Mouse (Mus musculus): ENCODE measurements around the gene Rnf121. TPM values are rescaled to one million over a fixed set of nuclear protein-coding genes. Genes with fewer than 3 reads are reported as not detected.
A peak's percentile ranks its signal among the peaks of the same experiment; 100 is the strongest.
"Not testable (repeated sequence)": the region's sequence is repeated elsewhere in the genome, so short reads cannot be mapped to it uniquely, and the experiment has no call there.

Rnf121 gene
- total and polyA plus RNA-seq, 2 experiments from 2014 or later: 23.8 to 28.8 TPM

GRCm38 (mm10) chr7:102066363-102066762, 1.1 kb upstream of the Rnf121 start:
- no peak for TF ChIP-seq CTCF (IDR thresholded peaks at IDR 0.05; ENCODE audit: low read depth)
- no peak for ATAC-seq
- DNase-seq (ENCODE audit: low spot score): no peak
- 73% methylated on average over 6 of the region's 6 CpGs for WGBS
- Histone ChIP-seq H3K9me3 (ENCODE audit: low read length) (no peaks in the 10 kb centered on the region), H3K4me3 (ENCODE audit: low read length) (peak overlapping the region; percentile 65), H3K9ac (replicated peaks; ENCODE audit: low read length) (peak overlapping the region; percentile 64; the same call in 1 of the 2 replicates), H3K27ac (no peak overlapping the region), H3K4me2 (ENCODE audit: low read depth, low read length) (peak overlapping the region; percentile 61), H3K36me3 (ENCODE audit: insufficient read depth, low read length) (0 out of 2 replicates have a peak, but pooled peaks cover 2% of the 10 kb centered on the region), H3K4me1 (ENCODE audit: insufficient read depth, low read length) (peaks cover 15% of the 10 kb centered on the region), H3K27me3 (ENCODE audit: insufficient read depth, low read length) (no peaks in the 10 kb centered on the region)

GRCm38 (mm10) chr7:102064655-102065045, 619 bp downstream of the Rnf121 start:
- peaks cover 15% of the 10 kb centered on the region for H3K4me1 ChIP-seq (ENCODE audit: insufficient read depth, low read length)
- H3K27me3 ChIP-seq (ENCODE audit: insufficient read depth, low read length): no peaks in the 10 kb centered on the region
- ATAC-seq (peak; percentile 45), DNase-seq (ENCODE audit: low spot score) (peak; percentile 13)
- 1% methylated on average over 9 of the region's 9 CpGs for WGBS
- peak overlapping the region; percentile 61 for H3K4me2 ChIP-seq (ENCODE audit: low read depth, low read length)
- no peaks in the 10 kb centered on the region for H3K9me3 ChIP-seq (ENCODE audit: low read length)
- no peak for TF ChIP-seq CTCF (IDR thresholded peaks at IDR 0.05; ENCODE audit: low read depth)
- no peaks in the 10 kb centered on the region for H3K36me3 ChIP-seq (ENCODE audit: insufficient read depth, low read length)
- peak overlapping the region; percentile 65 for H3K4me3 ChIP-seq (ENCODE audit: low read length)
- H3K9ac ChIP-seq (replicated peaks; ENCODE audit: low read length): peak overlapping the region; percentile 64
- H3K27ac ChIP-seq: peak overlapping the region; percentile 83

GRCm38 (mm10) chr7:102063891-102064290, 1.4 kb downstream of the Rnf121 start:
- Histone ChIP-seq H3K4me1 (ENCODE audit: insufficient read depth, low read length) (peaks cover 15% of the 10 kb centered on the region), H3K36me3 (ENCODE audit: insufficient read depth, low read length) (no peaks in the 10 kb centered on the region), H3K27me3 (ENCODE audit: insufficient read depth, low read length) (no peaks in the 10 kb centered on the region), H3K4me2 (ENCODE audit: low read depth, low read length) (peak overlapping the region; percentile 61), H3K4me3 (ENCODE audit: low read length) (peak overlapping the region; percentile 65), H3K9ac (replicated peaks; ENCODE audit: low read length) (no peak overlapping the region; the same call in 1 of the 2 replicates), H3K27ac (no peak overlapping the region), H3K9me3 (ENCODE audit: low read length) (no peaks in the 10 kb centered on the region)
- no peak for DNase-seq (ENCODE audit: low spot score)
- TF ChIP-seq CTCF (IDR thresholded peaks at IDR 0.05; ENCODE audit: low read depth): no peak
- 90% methylated on average over 9 of the region's 9 CpGs for WGBS
- ATAC-seq: no peak

GRCm38 (mm10) chr7:102062203-102062602, 3.1 kb downstream of the Rnf121 start:
- H3K4me3 ChIP-seq (ENCODE audit: low read length): no peak overlapping the region
- DNase-seq (ENCODE audit: low spot score) (no peak), ATAC-seq (no peak)
- WGBS: 90% methylated on average over 1 of the region's 1 CpGs
- H3K27me3 ChIP-seq (ENCODE audit: insufficient read depth, low read length): no peaks in the 10 kb centered on the region
- no peaks in the 10 kb centered on the region for H3K36me3 ChIP-seq (ENCODE audit: insufficient read depth, low read length)
- TF ChIP-seq CTCF (IDR thresholded peaks at IDR 0.05; ENCODE audit: low read depth): no peak
- no peak overlapping the region for H3K9ac ChIP-seq (replicated peaks; ENCODE audit: low read length)
- no peak overlapping the region for H3K4me2 ChIP-seq (ENCODE audit: low read depth, low read length)
- no peaks in the 10 kb centered on the region for H3K9me3 ChIP-seq (ENCODE audit: low read length)
- H3K27ac ChIP-seq: no peak overlapping the region
- peaks cover 15% of the 10 kb centered on the region for H3K4me1 ChIP-seq (ENCODE audit: insufficient read depth, low read length)

- no peaks in the 10 kb centered on the region for H3K36me3 ChIP-seq (ENCODE audit: insufficient read depth, low read length)
- no peak overlapping the region for H3K27ac ChIP-seq
- 90% methylated on average over 3 of the region's 3 CpGs for WGBS
- H3K4me1 ChIP-seq (ENCODE audit: insufficient read depth, low read length): peaks cover 14% of the 10 kb centered on the region
- no peak overlapping the region for H3K4me2 ChIP-seq (ENCODE audit: low read depth, low read length)
- ATAC-seq (no peak), DNase-seq (ENCODE audit: low spot score) (no peak)
- H3K4me3 ChIP-seq (ENCODE audit: low read length): no peak overlapping the region
- no peak overlapping the region for H3K9ac ChIP-seq (replicated peaks; ENCODE audit: low read length)
- no peak for TF ChIP-seq CTCF (IDR thresholded peaks at IDR 0.05; ENCODE audit: low read depth)
- no peaks in the 10 kb centered on the region for H3K9me3 ChIP-seq (ENCODE audit: low read length)
- no peaks in the 10 kb centered on the region for H3K27me3 ChIP-seq (ENCODE audit: insufficient read depth, low read length)
Observed at GRCm38 (mm10) chr7:102061353-102061752, 3.9 kb downstream of the Rnf121 start.

- not testable (repeated sequence) for H3K9ac ChIP-seq (replicated peaks; ENCODE audit: low read length); H3K4me3 ChIP-seq (ENCODE audit: low read length); ATAC-seq; H3K27me3 ChIP-seq (ENCODE audit: insufficient read depth, low read length); H3K9me3 ChIP-seq (ENCODE audit: low read length); H3K4me2 ChIP-seq (ENCODE audit: low read depth, low read length); H3K4me1 ChIP-seq (ENCODE audit: insufficient read depth, low read length); DNase-seq (ENCODE audit: low spot score); H3K27ac ChIP-seq; H3K36me3 ChIP-seq (ENCODE audit: insufficient read depth, low read length)
- TF ChIP-seq CTCF (IDR thresholded peaks at IDR 0.05; ENCODE audit: low read depth): 0 out of 2 replicates have a peak, but pooled peaks have one; percentile 22
Observed at GRCm38 (mm10) chr7:102048524-102048923, 16.7 kb downstream of the Rnf121 start.

GRCm38 (mm10) chr7:102042314-102042713, 23.0 kb downstream of the Rnf121 start:
- 79% methylated on average over 2 of the region's 2 CpGs for WGBS
- H3K27me3 ChIP-seq (ENCODE audit: insufficient read depth, low read length): no peaks in the 10 kb centered on the region
- no peak for ATAC-seq

More at GRCm38 (mm10) chr7:102042314-102042713, 23.0 kb downstream of the Rnf121 start:
- H3K4me2 ChIP-seq (ENCODE audit: low read depth, low read length): no peak overlapping the region
- no peak for DNase-seq (ENCODE audit: low spot score)
- no peaks in the 10 kb centered on the region for H3K9me3 ChIP-seq (ENCODE audit: low read length)
- no peak overlapping the region for H3K9ac ChIP-seq (replicated peaks; ENCODE audit: low read length)
- H3K36me3 ChIP-seq (ENCODE audit: insufficient read depth, low read length): peaks cover 29% of the 10 kb centered on the region
- H3K4me3 ChIP-seq (ENCODE audit: low read length): no peak overlapping the region
- no peaks in the 10 kb centered on the region for H3K4me1 ChIP-seq (ENCODE audit: insufficient read depth, low read length)
- H3K27ac ChIP-seq: no peak overlapping the region
- no peak for TF ChIP-seq CTCF (IDR thresholded peaks at IDR 0.05; ENCODE audit: low read depth)
